Mouse (Mus musculus): ENCODE measurements around the gene 9230112D13Rik. TPM values are rescaled to one million over a fixed set of nuclear protein-coding genes. Genes with fewer than 3 reads are reported as not detected.
A peak's percentile ranks its signal among the peaks of the same experiment; 100 is the strongest.

Gene 9230112D13Rik
- polyA plus RNA-seq, 1 experiment from 2014 or later = not detected

- Histone ChIP-seq H3K9me3 (no peaks in the 10 kb centered on the region), H3K4me1 (peaks cover 2% of the 10 kb centered on the region; the same call in 1 of the 2 replicates), H3K4me3 (no peak overlapping the region), H3K27me3 (no peaks in the 10 kb centered on the region), H3K36me3 (no peaks in the 10 kb centered on the region), H3K27ac (no peak overlapping the region), H3K9ac (no peak overlapping the region), H3K4me2 (replicated peaks) (no peak overlapping the region)
- WGBS = 78% methylated on average over 4 of the region's 4 CpGs
- no peak for ATAC-seq (ENCODE audit: low FRiP score, low read depth)
Observed at GRCm38 (mm10) chr14:34535883-34536282, 13.3 kb upstream of the 9230112D13Rik start.

- no peaks in the 10 kb centered on the region for H3K36me3 ChIP-seq
- H3K9me3 ChIP-seq = peaks cover 9% of the 10 kb centered on the region; the same call in 1 of the 2 replicates
- no peak overlapping the region for H3K9ac ChIP-seq
- H3K27me3 ChIP-seq = no peaks in the 10 kb centered on the region
- no peak overlapping the region for H3K4me2 ChIP-seq (replicated peaks)
- no peaks in the 10 kb centered on the region for H3K4me1 ChIP-seq
- no peak for ATAC-seq (ENCODE audit: low FRiP score, low read depth)
- no peak overlapping the region for H3K27ac ChIP-seq
- 84% methylated on average over 5 of the region's 5 CpGs for WGBS
- H3K4me3 ChIP-seq = no peak overlapping the region
Observed at GRCm38 (mm10) chr14:34533537-34533936, 10.9 kb upstream of the 9230112D13Rik start.

GRCm38 (mm10) chr14:34532536-34532935, 9.9 kb upstream of the 9230112D13Rik start:
- no peak overlapping the region for H3K4me3 ChIP-seq
- H3K4me1 ChIP-seq = no peaks in the 10 kb centered on the region
- 65% methylated on average over 6 of the region's 6 CpGs for WGBS
- no peak overlapping the region for H3K27ac ChIP-seq
- H3K36me3 ChIP-seq = no peaks in the 10 kb centered on the region
- no peak; the same call in 1 of the 2 replicates for ATAC-seq (ENCODE audit: low FRiP score, low read depth)
- peaks cover 3% of the 10 kb centered on the region; the same call in 1 of the 2 replicates for H3K27me3 ChIP-seq
- H3K9me3 ChIP-seq = peaks cover 9% of the 10 kb centered on the region; the same call in 1 of the 2 replicates
- no peak overlapping the region for H3K9ac ChIP-seq
- no peak overlapping the region for H3K4me2 ChIP-seq (replicated peaks)

- Histone ChIP-seq H3K4me3 (no peak overlapping the region), H3K4me2 (replicated peaks) (no peak overlapping the region), H3K27ac (no peak overlapping the region), H3K4me1 (no peaks in the 10 kb centered on the region), H3K9me3 (peaks cover 9% of the 10 kb centered on the region; the same call in 1 of the 2 replicates), H3K27me3 (peaks cover 3% of the 10 kb centered on the region; the same call in 1 of the 2 replicates), H3K36me3 (no peaks in the 10 kb centered on the region), H3K9ac (no peak overlapping the region)
- no peak for ATAC-seq (ENCODE audit: low FRiP score, low read depth)
- WGBS = 82% methylated on average over 8 of the region's 8 CpGs
Observed at GRCm38 (mm10) chr14:34528804-34529203, 6.2 kb upstream of the 9230112D13Rik start.

GRCm38 (mm10) chr14:34517959-34518544, 4.5 kb downstream of the 9230112D13Rik start:
- WGBS = 81% methylated on average over 8 of the region's 8 CpGs
- Histone ChIP-seq H3K4me3 (no peak overlapping the region), H3K36me3 (no peaks in the 10 kb centered on the region), H3K4me2 (replicated peaks) (no peak overlapping the region), H3K9ac (no peak overlapping the region), H3K4me1 (peaks cover 6% of the 10 kb centered on the region), H3K27ac (no peak overlapping the region), H3K9me3 (no peaks in the 10 kb centered on the region), H3K27me3 (no peaks in the 10 kb centered on the region)
- ATAC-seq (ENCODE audit: low FRiP score, low read depth) = no peak

GRCm38 (mm10) chr14:34516960-34517577, 5.5 kb downstream of the 9230112D13Rik start:
- Histone ChIP-seq H3K27me3 (no peaks in the 10 kb centered on the region), H3K36me3 (no peaks in the 10 kb centered on the region), H3K4me3 (no peak overlapping the region), H3K4me1 (peaks cover 6% of the 10 kb centered on the region), H3K4me2 (replicated peaks) (no peak overlapping the region), H3K9me3 (no peaks in the 10 kb centered on the region), H3K9ac (no peak overlapping the region), H3K27ac (no peak overlapping the region)
- 78% methylated on average over 10 of the region's 10 CpGs for WGBS
- ATAC-seq (ENCODE audit: low FRiP score, low read depth) = no peak

GRCm38 (mm10) chr14:34515860-34516259, 6.7 kb downstream of the 9230112D13Rik start:
- Histone ChIP-seq H3K36me3 (no peaks in the 10 kb centered on the region), H3K27ac (no peak overlapping the region), H3K9ac (no peak overlapping the region), H3K27me3 (no peaks in the 10 kb centered on the region), H3K4me3 (no peak overlapping the region), H3K4me1 (peaks cover 6% of the 10 kb centered on the region), H3K9me3 (no peaks in the 10 kb centered on the region), H3K4me2 (replicated peaks) (no peak overlapping the region)
- 89% methylated on average over 5 of the region's 5 CpGs for WGBS
- no peak for ATAC-seq (ENCODE audit: low FRiP score, low read depth)

- WGBS = 28% methylated on average over 6 of the region's 6 CpGs
- Histone ChIP-seq H3K27me3 (no peaks in the 10 kb centered on the region), H3K9ac (no peak overlapping the region), H3K9me3 (no peaks in the 10 kb centered on the region), H3K27ac (no peak overlapping the region), H3K4me2 (replicated peaks) (no peak overlapping the region), H3K36me3 (no peaks in the 10 kb centered on the region), H3K4me1 (peaks cover 6% of the 10 kb centered on the region), H3K4me3 (no peak overlapping the region)
- no peak for ATAC-seq (ENCODE audit: low FRiP score, low read depth)
Observed at GRCm38 (mm10) chr14:34514120-34514519, 8.5 kb downstream of the 9230112D13Rik start.

- peaks cover 20% of the 10 kb centered on the region for H3K4me1 ChIP-seq
- H3K27ac ChIP-seq = no peak overlapping the region
- no peak overlapping the region for H3K4me2 ChIP-seq (replicated peaks)
- H3K27me3 ChIP-seq = no peaks in the 10 kb centered on the region
- no peak overlapping the region for H3K4me3 ChIP-seq
- no peaks in the 10 kb centered on the region for H3K36me3 ChIP-seq
- no peak overlapping the region for H3K9ac ChIP-seq
- no peaks in the 10 kb centered on the region for H3K9me3 ChIP-seq
- 81% methylated on average over 4 of the region's 4 CpGs for WGBS
- ATAC-seq (ENCODE audit: low FRiP score, low read depth) = no peak
Observed at GRCm38 (mm10) chr14:34512602-34513001, 10.0 kb downstream of the 9230112D13Rik start.

GRCm38 (mm10) chr14:34511901-34512300, 10.7 kb downstream of the 9230112D13Rik start:
- Histone ChIP-seq H3K4me1 (peaks cover 20% of the 10 kb centered on the region), H3K4me2 (replicated peaks) (no peak overlapping the region), H3K27ac (no peak overlapping the region), H3K27me3 (no peaks in the 10 kb centered on the region), H3K36me3 (no peaks in the 10 kb centered on the region), H3K4me3 (no peak overlapping the region), H3K9me3 (no peaks in the 10 kb centered on the region), H3K9ac (no peak overlapping the region)
- 65% methylated on average over 11 of the region's 11 CpGs for WGBS
- no peak for ATAC-seq (ENCODE audit: low FRiP score, low read depth)

- Histone ChIP-seq H3K9me3 (no peaks in the 10 kb centered on the region), H3K4me3 (no peak overlapping the region), H3K27ac (no peak overlapping the region), H3K4me2 (replicated peaks) (peak overlapping the region; percentile 16; the same call in 1 of the 2 replicates), H3K36me3 (no peaks in the 10 kb centered on the region), H3K4me1 (peaks cover 26% of the 10 kb centered on the region), H3K9ac (no peak overlapping the region), H3K27me3 (no peaks in the 10 kb centered on the region)
- WGBS = 37% methylated on average over 7 of the region's 7 CpGs
- ATAC-seq (ENCODE audit: low FRiP score, low read depth) = 0 out of 2 replicates have a peak, but pooled peaks have one; percentile 17
Observed at GRCm38 (mm10) chr14:34508842-34509439, 13.7 kb downstream of the 9230112D13Rik start.

GRCm38 (mm10) chr14:34508187-34508840, 14.3 kb downstream of the 9230112D13Rik start:
- H3K4me1 ChIP-seq = peaks cover 31% of the 10 kb centered on the region
- 16% methylated on average over 4 of the region's 4 CpGs for WGBS
- H3K36me3 ChIP-seq = no peaks in the 10 kb centered on the region
- no peak overlapping the region for H3K9ac ChIP-seq
- no peaks in the 10 kb centered on the region for H3K9me3 ChIP-seq
- peak overlapping the region; percentile 16; the same call in 1 of the 2 replicates for H3K4me2 ChIP-seq (replicated peaks)
- H3K4me3 ChIP-seq = no peak overlapping the region
- ATAC-seq (ENCODE audit: low FRiP score, low read depth) = peak; percentile 52
- H3K27me3 ChIP-seq = no peaks in the 10 kb centered on the region
- 0 out of 2 replicates have a peak overlapping the region, but pooled peaks have one; percentile 48 for H3K27ac ChIP-seq
